ENCODE assay signal across 19 mouse cellular contexts in the genomic region with DNA sequence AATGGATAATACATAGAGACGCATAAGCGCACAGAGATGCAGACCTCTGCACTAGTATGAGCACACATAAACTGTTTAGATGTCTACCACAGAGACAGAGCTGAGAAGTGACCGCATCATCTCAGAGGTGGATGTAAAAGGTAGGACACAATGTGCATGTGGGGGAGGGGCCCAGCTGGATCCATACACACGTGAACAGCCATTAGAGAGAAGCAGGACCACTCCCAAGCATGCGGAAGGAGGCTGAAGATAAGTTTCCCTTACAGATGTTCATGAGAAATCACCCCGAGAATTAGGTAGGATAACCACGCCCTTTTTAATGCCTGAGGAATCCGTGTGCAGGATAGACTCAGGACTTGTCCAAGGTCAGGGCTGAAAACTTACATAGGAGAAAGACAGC.
"Had no signal": no experiment of that assay in that cellular context is flagged by ENCODE, and none has a peak within 500 bp of the region (broad histone marks: within the 10 kb centered on the region; RNA-seq: fewer than 3 reads in every experiment).

No protein-coding gene starts in this region.

- H3K9ac ChIP-seq: liver, embryonic 15.5 days; lung, embryonic 14.5 days; midbrain, embryonic 12.5 days; midbrain, embryonic 15.5 days; neural tube, embryonic 12.5 days; neural tube, embryonic 15.5 days; stomach, embryonic 15.5 days had no signal

- H3K27ac ChIP-seq: kidney, postnatal 0 days; layer of hippocampus, adult 2 months; left cerebral cortex, adult 2 months; liver, embryonic 15.5 days; macrophage; midbrain, embryonic 12.5 days; midbrain, embryonic 15.5 days; neural tube, embryonic 12.5 days; neural tube, embryonic 15.5 days; stomach, embryonic 15.5 days had no signal

- H3K27me3 ChIP-seq: midbrain, embryonic 12.5 days; midbrain, embryonic 15.5 days; neural tube, embryonic 12.5 days; neural tube, embryonic 15.5 days; stomach, embryonic 15.5 days had no signal

- DNase-seq: kidney, adult 18-20 months; kidney, postnatal 25 days; layer of hippocampus, postnatal 36 days; lung, embryonic 14.5 days; right cerebral cortex, adult 18-20 months; right cerebral cortex, postnatal 14 days; right cerebral cortex, postnatal 4 days; thymus, postnatal 25 days had no signal

- H3K4me2 ChIP-seq: liver, embryonic 15.5 days; lung, embryonic 14.5 days; midbrain, embryonic 12.5 days; midbrain, embryonic 15.5 days; neural tube, embryonic 12.5 days; neural tube, embryonic 15.5 days; stomach, embryonic 15.5 days had no signal

- H3K36me3 ChIP-seq: liver, embryonic 15.5 days; midbrain, embryonic 12.5 days; midbrain, embryonic 15.5 days; neural tube, embryonic 12.5 days; neural tube, embryonic 15.5 days; stomach, embryonic 15.5 days had no signal

- ATAC-seq: lung, postnatal 0 days; midbrain, embryonic 15.5 days had no signal

- H3K9me3 ChIP-seq: liver, embryonic 15.5 days; midbrain, embryonic 12.5 days; midbrain, embryonic 15.5 days; neural tube, embryonic 12.5 days; neural tube, embryonic 15.5 days; stomach, embryonic 15.5 days had no signal

- H3K4me3 ChIP-seq: layer of hippocampus, adult 2 months; left cerebral cortex, adult 2 months; liver, embryonic 15.5 days; midbrain, embryonic 12.5 days; midbrain, embryonic 15.5 days; neural tube, embryonic 12.5 days; neural tube, embryonic 15.5 days; stomach, embryonic 15.5 days had no signal
